Mouse (Mus musculus) megakaryocyte, adult 5-6 weeks (primary cell): ENCODE results near the gene Dscaml1. TPM values are rescaled to one million over a fixed set of nuclear protein-coding genes. Genes with fewer than 3 reads are reported as not detected.

Experiments
- ATAC-seq: 2 replicates; pipeline ENCODE4 v1.8.0; 2016; ENCODE audit warnings: mild to moderate bottlenecking, inconsistent platforms; ENCODE audit not compliant: poor library complexity, severe bottlenecking
- total RNA-seq, 2 experiments: library from RNA; stranded (forward) in 1 of 2; stranded (reverse) in 1 of 2; fragments of 153-499, 151-499 nt in 1 of 2; fragments of 221-1000, 200-1000 nt in 1 of 2; gene quantifications; 2 replicates each; pipeline versions ENCODE4 v1.2.3 to v1.2.4; 2015 to 2017

The Dscaml1 gene
- total RNA-seq, 2 experiments from 2014 or later = not detected

DNA sequence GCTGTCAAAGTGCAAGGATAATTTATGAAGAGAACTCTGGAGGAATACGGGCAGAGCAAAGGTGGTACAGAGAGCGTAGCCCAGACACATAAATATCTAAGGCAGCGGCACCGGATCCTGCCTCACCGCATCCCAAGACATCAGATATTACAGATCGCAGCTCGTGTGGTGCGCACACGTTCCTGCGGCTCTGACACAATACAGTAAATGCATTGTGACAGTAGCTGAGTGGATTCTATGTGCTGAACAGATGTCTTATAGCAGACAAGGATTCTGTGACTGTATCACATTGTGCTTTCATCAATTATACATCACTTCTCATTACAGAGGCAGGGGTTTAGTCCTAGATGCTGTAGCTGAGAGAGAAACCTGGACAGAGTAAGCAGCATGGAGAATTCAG lies 191.5 kb downstream of the Dscaml1 start:
- ATAC-seq = no peak

DNA sequence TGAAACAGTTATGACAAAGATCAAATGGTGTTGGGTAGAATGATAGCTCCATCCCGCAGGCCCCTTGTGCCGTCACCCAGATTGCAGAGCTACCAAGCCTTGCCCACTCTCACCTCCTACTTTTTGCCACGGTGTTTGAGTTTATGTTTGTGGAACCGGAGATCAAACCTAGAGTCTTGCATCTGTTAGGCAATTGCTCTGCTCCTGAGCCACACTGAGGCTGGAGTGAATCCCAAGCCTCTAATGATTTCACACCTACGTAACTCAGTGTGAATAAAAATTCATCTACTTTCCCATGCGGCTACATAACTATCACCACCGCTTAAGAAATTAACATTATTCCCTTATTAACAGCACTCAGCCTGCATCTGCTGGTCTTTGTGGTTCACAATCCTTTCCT lies 192.0 kb downstream of the Dscaml1 start:
- ATAC-seq = no peak

- ATAC-seq = no peak
These were observed 193.6 kb downstream of the Dscaml1 start for GRCm38 (mm10) chr9:45620049-45620448.

DNA sequence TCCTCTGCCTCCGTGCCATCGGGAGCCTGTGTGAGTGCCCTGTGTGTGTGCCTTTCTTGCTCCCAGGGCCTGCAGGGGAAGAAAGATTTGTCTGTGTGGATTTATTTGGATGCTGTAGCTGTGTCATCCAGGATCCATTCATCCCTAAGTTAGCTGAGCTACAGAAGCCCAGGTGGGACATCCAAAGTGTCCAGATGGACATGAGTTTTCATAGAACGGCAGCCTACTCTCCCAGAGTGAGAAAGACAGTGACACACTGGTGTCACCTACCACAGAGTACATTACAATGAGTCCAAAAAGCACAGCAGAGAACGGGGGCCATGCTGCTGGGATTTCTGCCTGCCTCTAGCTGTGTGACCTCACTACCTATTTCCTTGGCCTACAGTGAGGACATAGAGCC lies 194.5 kb downstream of the Dscaml1 start:
- no peak for ATAC-seq

- no peak for ATAC-seq
These were observed 199.5 kb downstream of the Dscaml1 start for GRCm38 (mm10) chr9:45625889-45626446.

- no peak for ATAC-seq
These were observed 206.1 kb downstream of the Dscaml1 start for GRCm38 (mm10) chr9:45632520-45632919.

GRCm38 (mm10) chr9:45633036-45633435 lies 206.6 kb downstream of the Dscaml1 start:
- ATAC-seq = no peak

DNA sequence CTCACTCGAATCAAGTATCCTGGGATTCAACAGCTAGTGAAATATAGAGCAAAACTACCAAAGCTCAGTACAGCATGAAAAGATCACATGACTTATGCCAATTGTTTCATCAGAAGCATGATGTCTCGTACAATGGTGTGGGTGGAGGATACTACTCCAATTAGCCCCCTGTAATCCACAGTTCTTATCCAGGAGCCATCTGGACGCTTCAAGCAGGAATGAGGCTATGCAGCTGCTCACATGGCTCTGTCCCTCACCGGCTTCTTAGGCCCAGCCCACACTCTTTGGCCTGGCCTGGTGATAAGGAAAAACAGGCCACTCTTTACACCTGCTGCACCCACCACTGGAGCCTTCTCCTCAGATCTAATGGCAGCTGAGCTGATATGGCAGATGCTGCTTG lies 208.6 kb downstream of the Dscaml1 start:
- ATAC-seq = no peak

DNA sequence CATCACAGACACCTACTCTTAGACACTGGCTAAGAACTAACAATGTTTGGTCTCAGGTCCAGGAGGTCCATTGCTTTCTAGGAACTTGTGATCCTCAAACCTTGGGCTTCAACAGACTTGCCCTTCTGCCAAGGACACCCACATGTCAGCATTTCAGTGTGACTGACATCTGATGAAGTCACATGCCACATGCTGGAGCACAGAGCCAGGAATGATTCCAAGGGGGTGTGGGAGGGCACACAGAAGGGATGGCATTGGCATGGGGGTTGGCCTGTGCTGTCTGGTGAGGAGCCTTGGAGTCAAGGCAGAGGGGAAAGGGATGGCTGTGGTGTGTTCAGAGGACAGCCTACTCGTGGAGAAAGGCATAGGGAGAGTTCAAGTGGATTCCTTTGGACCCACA lies 210.9 kb downstream of the Dscaml1 start:
- no peak for ATAC-seq

- no peak for ATAC-seq
These were observed 211.9 kb downstream of the Dscaml1 start for GRCm38 (mm10) chr9:45638184-45638917.

DNA sequence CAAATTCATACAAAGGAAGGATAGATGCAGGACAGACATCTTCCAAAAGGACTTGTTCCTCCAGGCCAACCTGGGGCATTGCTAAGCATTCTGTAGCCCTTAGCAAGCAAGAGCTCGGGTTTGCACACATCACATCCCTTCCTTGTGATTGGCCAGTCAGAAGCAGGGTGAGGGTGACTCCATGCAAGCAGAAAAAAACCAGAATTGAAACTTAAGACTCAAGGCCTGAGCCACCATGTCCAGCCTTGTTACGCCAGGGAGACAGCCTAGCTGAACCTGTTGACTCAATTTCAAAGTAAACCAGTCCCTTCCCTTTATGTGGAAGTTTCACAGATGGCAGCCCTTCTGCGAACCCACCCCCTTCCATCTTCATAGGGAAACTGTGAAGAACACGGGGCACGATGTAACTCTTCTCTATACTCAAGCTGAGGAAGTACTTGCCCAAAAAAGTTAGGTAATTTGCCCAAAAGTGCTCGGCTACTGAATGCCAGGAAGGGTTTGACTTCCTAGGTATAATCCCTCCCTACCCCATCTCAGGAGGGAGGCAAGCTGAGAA lies 218.5 kb downstream of the Dscaml1 start:
- ATAC-seq = no peak

DNA sequence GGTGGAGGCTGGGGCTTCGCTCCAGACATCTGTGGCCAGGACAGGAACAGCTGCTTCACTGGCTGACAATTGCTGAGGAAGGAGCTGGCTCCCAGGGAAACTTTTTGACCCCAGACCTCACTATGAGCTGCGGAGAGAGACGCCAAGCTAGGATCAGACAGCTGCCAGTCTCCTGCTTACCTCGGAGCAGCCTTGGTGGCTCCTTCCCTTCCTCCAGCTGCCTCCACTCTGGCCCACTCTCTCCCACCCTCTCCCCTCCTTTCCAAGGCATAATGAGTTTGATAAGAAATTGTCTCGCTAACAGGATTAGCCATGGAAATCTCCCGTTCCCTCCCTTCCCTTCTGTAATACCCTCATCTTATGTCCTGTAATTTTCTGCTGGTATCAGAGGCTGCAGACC lies 219.1 kb downstream of the Dscaml1 start:
- ATAC-seq = no peak

DNA sequence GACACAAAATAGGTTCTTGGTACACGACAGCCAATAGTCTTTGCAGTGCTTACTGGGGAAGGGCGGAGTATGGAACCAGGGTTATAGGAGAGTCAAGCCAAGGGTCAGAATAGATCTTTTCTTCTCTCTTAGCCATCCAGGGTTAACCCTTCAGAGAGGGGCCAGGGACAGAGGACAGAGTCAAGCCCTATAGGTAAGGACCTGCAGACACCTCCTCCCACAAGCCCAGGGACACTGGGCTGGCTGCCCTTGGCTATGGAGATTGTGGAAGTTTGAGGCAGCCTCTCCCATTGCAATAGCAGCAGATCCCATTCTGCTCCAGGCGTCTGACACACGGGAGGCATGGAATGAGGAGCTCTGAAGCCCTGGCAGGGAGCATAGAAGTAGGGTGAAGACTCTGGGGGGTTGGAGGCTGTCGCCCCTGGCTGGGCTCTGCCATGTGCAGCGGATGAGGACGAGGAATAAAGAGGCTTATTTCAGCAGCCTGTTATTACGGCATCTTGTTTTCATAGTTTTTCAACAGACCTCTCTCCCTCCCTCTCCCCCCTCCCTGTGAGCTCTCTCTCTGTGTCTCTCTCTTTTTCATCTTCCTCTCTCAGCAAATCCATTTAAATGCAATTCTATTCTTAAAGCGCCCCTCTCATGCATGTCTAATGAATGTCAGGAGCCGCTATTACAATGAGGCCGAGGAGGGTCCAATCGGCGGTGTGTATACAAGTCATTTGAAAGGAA lies 224.8 kb downstream of the Dscaml1 start:
- ATAC-seq = no peak

DNA sequence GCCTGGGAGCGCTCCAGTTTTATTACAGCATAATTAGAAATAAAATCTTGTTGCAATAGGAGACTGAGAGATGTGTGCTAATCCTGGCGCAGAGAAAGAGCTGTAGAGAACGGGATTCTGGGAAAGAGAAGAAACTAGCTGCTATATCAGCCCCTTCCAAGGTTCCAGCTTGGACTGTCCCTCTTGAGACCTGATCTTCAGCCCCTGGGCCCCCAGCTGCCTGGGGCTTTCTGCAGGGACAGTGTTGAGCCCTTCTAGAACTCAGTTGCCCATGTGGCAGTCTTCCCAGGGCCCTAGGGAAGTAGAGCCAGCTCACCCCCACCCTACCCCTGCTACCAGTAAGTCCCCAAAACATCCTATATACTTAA lies 225.4 kb downstream of the Dscaml1 start:
- ATAC-seq = no peak

GRCm38 (mm10) chr9:45657172-45658062 lies 231.0 kb downstream of the Dscaml1 start:
- ATAC-seq = no peak

- ATAC-seq = no peak
These were observed 233.8 kb downstream of the Dscaml1 start for GRCm38 (mm10) chr9:45660191-45660590.

GRCm38 (mm10) chr9:45662471-45662870 lies 236.0 kb downstream of the Dscaml1 start:
- ATAC-seq = no peak

GRCm38 (mm10) chr9:45663386-45664315 lies 237.2 kb downstream of the Dscaml1 start:
- no peak for ATAC-seq

- ATAC-seq = no peak
These were observed 237.9 kb downstream of the Dscaml1 start for GRCm38 (mm10) chr9:45664326-45664725.
